Mouse (Mus musculus) stomach, postnatal 0 days (tissue): ENCODE measurements around the gene Map3k19.

Experiments used
- CTCF ChIP-seq: IDR thresholded peaks from 2 replicates; pipeline ENCODE4 v1.5.1; 2016; ENCODE audit warnings: antibody characterized with exemption, low read depth, mild to moderate bottlenecking, moderate library complexity
- EP300 ChIP-seq: optimal IDR thresholded peaks from 2 replicates; pipeline ENCODE3; 2016; ENCODE audit warnings: antibody characterized with exemption

DNA sequence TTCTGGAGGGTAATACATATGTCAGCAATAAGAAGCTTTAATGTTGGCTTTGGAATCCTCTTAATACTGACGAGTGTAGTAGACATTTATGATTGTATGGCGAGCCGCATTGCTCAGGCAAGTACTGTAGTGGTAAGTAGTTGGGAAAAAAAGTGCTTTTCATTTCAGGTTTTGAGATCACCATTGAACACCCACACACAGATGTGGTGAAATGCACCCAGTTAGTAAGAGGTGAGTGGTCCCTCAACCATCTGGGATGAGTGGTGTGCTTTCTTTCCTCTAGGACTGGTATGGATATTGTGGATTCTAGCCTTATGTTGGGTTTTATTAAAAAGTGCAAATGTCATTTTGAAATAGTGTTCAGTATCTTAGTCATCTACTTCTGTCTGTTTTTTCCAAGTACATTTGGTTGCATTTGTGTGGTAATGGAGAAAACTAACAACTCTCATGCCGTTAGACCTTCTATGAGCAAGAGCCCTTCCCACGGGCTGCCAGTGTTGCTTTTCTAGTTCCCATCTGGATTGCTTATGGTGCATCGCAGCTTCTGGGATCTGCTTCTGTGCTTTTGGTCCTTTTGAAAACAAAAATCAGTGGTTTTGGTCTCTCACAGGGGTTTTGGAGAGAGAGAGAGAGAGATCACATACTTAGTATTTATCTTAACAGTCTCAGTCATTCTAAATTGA, 59.6 kb downstream of the Map3k19 start:
- no peak for TF ChIP-seq CTCF
- no peak for TF ChIP-seq EP300
